18 mouse cellular contexts compared by ENCODE assay signal in the genomic region with DNA sequence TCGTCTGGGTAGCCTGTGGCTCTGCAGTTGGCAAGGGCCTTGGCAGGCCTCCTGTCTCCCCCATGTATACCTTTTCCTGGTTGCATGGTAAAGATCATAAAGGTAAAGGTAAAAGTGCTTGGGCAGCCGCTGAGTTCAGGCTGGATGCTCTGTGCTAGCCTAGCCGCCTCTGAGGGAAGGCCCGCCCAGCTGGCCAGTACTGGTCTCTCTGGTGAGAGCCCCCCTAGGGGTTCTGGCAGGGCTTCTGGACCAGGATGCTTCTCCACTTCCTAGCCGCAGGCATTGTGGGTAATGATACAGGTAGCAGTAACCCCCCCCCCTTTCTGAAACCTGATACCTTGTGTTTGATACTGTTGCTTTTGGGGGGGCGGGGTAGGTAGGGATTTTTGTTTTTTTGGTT.
"Had no signal": no experiment of that assay in that cellular context is flagged by ENCODE, and none has a peak within 500 bp of the region (broad histone marks: within the 10 kb centered on the region; RNA-seq: fewer than 3 reads in every experiment).

No protein-coding gene starts in this region.

- H3K27ac ChIP-seq: lung, embryonic 15.5 days; macrophage; midbrain, embryonic 13.5 days; midbrain, embryonic 15.5 days; neural tube, embryonic 12.5 days; stomach, embryonic 15.5 days; stomach, postnatal 0 days had no signal

- H3K4me1 ChIP-seq: lung, embryonic 15.5 days; megakaryocyte, embryonic 14.5 days; midbrain, embryonic 15.5 days; neural tube, embryonic 12.5 days; stomach, embryonic 15.5 days had no signal

- DNase-seq: liver, postnatal 0 days; lung, adult 2 months; lung, postnatal 14 days; lung, postnatal 36 days; right cerebral cortex, postnatal 14 days; thymus, adult 2 months; thymus, postnatal 25 days; thymus, postnatal 4 days had no signal

- H3K4me2 ChIP-seq: lung, embryonic 15.5 days; midbrain, embryonic 11.5 days; midbrain, embryonic 13.5 days; midbrain, embryonic 15.5 days; neural tube, embryonic 12.5 days; stomach, embryonic 15.5 days had no signal

- H3K36me3 ChIP-seq: midbrain, embryonic 15.5 days had no signal

- H3K27me3 ChIP-seq: lung, embryonic 15.5 days; midbrain, embryonic 13.5 days; midbrain, embryonic 15.5 days; neural tube, embryonic 12.5 days; stomach, embryonic 15.5 days had no signal

- ATAC-seq: liver, postnatal 0 days; lung, postnatal 0 days; midbrain, embryonic 13.5 days; midbrain, embryonic 15.5 days had no signal

- H3K9me3 ChIP-seq: lung, embryonic 15.5 days; megakaryocyte, embryonic 14.5 days; midbrain, embryonic 13.5 days; midbrain, embryonic 15.5 days; neural tube, embryonic 12.5 days; stomach, embryonic 15.5 days had no signal

- H3K9ac ChIP-seq: liver, postnatal 0 days; lung, embryonic 15.5 days; midbrain, embryonic 13.5 days; midbrain, embryonic 15.5 days; neural tube, embryonic 12.5 days; stomach, embryonic 15.5 days had no signal

- H3K4me3 ChIP-seq: lung, embryonic 15.5 days; megakaryocyte, embryonic 14.5 days; midbrain, embryonic 13.5 days; midbrain, embryonic 15.5 days; neural tube, embryonic 12.5 days; stomach, embryonic 15.5 days had no signal
